Mouse (Mus musculus) layer of hippocampus, adult 9-10 months (tissue): ENCODE results near the gene Nckap5l.

Experiments
- DNase-seq: peaks from one replicate; pipeline ENCODE4 v3.0.0; 2022; ENCODE audit warnings: low spot score

Gene Nckap5l

DNA sequence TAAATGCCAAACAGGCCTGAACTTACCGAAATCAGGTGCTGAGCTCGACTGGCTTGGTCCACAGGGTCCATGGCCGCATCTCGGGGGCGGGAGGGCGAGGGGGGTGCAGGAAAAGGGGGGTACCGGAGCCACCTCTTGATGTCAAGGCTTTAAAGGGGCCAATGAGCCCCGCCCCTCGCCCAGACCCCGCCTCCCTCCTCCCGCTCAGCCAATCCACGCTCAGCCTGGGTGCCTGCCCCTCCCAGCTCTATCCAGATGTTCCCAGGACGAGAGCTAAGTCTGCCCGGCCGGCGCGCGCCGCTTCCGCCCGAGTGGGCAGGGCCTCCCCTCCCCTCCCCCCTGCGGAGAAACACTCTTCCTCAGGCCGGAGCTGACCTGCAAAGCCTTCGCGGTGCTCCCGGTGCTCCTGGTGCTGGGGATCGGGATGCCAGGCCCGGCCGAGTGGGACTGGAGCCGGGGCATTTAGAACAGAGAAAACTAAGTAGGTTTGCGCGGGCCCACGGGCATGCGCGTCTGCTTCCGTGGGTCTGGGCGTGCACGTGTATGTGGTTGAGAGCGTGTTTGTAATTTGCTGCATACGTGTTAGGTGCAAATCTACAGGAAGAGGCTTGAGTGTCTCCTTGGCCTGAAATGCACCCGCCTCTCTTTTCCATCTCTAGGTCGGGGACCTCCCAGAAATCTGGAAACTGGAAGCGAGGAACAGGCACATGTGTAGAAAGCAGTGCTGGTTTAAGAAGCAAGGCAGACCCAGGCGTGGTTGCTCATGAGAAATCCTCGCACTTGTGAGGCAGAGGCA is at the start of gene Nckap5l:
TSS of gene Nckap5l (minus strand) at position 143 of the 796 bp plus-strand sequence.
- no peak for DNase-seq

- no peak for DNase-seq
Observed at GRCm38 (mm10) chr15:99505324-99506095, 48.0 kb upstream of the Nckap5l start.

DNA sequence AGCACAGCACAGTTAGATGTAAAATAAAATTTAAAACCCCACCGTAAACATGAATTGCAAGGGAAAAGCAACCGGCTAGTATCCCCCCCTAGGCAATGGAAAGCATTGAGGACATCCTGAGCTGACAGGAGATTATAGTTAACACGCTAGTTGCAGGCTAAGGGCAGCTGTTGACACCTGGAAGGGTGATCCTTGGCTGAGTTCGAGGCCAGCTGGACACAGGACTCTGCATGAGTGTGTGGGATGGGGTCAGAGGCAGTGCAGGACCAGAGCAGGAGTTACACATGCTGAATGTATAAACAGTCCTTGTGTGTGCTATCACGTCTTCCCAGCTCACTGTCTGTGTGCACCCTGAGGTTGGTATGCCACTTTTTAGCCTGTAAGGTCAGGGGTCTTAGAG is 45.7 kb upstream of the Nckap5l start:
- no peak for DNase-seq

DNA sequence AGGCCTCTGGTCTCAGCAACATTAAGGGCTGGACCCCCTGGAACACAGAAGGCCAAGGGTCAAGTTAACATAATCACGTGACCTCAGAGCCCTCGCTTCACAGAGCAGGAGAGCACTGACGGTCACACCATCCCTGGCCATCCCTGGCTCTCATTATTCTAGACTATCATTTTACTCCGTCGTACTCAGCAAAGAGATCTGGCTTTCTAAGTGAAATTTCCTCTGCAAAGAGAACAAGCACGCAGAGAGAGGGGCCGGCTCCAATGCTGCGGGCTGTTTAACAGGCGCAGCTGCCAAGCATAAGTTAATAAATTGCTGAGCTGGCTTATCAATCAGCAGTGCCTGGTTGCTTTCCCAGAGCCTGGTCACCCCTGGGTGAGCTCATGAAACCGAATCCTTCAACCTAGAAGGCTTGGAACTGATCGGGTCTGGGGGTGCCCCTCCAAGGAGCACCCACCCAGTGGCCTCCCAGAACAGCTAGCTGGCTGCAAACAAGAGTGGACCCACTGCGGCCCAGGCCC is 44.8 kb upstream of the Nckap5l start:
- no peak for DNase-seq

DNA sequence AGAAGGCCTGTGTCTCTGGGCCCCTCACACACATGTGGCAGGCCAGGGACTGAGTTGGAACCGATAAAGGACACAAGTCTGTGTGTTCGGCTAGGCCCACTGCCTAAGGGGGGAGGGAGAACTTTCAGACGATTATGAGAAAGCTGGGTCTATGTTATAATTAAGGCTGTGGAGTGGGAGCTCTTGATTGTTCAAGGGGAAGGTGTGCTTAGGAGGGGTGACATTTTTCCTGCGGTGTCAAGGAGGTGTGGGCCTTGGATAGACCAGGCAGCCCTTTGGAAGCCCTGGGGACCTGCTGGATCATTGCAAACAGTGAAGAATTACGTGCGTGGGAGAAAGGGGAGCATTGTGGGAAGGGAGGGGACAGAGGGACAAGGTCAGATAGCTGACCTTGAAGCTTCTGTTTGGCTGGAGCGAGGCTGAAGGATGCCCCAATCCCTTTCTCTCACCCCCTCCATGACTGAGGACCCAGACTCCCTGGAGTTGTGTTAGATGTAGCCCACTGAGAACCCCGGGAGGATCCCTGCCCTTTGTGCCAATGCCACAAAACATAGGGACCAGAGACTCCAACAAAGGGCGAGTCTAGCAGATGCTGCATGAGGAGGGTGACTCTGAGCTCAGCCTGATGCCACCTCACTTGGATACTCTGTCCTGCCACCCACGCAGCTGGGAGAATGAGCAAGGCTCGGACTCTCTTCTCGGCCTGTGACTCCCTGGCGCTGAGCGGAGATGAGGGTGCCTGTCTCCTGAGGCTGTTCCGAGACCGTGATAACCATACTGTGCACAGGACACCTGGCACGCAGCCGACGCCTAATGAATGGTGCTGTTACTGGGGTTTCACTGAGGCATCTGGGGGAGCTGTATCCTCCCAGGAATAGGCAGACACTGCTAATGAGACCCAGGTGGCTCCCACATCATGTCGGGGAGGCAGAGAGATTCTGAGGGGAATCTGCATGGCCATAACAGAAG is 44.0 kb upstream of the Nckap5l start:
- peak; percentile 49 for DNase-seq

- no peak for DNase-seq
Observed at GRCm38 (mm10) chr15:99500320-99500719, 42.8 kb upstream of the Nckap5l start.

- DNase-seq: no peak
Observed at GRCm38 (mm10) chr15:99499726-99500125, 42.2 kb upstream of the Nckap5l start.

GRCm38 (mm10) chr15:99498781-99499180 is 41.2 kb upstream of the Nckap5l start:
- DNase-seq: no peak

DNA sequence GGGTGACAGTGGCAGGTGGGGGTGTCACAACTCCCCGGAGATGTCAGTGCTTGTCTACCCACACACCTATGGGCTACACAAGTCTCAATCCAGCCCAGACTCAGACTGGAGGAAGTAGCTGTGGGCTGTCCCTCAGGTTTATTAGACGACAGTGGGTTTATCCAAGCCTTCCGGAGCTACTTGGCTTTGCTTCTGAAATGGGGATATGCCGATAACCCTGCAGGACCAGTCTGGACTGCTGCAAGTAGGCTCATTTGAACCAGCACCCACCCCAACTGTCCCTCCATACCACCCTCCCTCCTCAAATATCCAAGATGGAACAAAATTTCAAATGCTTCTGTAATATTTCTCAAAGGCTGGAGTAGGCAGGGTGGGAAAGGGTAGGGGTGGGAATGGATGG is 40.8 kb upstream of the Nckap5l start:
- no peak for DNase-seq

DNA sequence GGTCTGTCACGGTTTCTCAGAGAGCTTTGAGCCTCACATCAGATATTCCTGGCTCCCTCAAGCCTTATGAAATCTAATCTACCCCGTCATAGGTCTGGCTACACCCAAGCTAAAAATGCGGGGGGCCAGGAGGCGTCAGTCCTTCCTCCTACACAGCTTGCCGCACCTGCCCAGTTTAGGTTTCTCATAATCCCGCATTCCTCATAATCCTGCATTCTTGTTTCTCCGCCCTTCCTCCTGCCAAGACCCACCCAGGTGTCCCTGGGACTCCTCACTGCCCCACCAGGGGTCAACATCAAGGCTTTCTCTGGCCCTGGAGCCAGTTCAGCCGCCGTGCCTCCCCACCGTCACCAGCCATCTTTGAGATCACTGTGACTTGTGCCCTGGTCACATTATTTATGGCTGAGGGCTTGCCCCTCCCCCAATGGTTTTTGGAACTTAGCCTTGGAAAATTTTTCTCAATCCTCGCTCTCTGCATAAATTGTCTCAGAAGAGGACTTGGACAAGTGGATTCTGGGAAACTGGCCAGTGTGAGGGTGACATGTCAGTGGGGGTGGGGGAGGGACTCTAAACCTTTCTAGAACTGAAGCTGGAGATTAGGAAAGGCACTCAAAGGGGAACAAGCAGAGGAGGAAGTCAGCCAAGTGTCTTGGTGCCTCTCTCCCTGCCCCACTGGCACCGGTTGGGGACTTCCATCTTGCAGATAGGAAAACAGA is 40.1 kb upstream of the Nckap5l start:
- DNase-seq: no peak

DNA sequence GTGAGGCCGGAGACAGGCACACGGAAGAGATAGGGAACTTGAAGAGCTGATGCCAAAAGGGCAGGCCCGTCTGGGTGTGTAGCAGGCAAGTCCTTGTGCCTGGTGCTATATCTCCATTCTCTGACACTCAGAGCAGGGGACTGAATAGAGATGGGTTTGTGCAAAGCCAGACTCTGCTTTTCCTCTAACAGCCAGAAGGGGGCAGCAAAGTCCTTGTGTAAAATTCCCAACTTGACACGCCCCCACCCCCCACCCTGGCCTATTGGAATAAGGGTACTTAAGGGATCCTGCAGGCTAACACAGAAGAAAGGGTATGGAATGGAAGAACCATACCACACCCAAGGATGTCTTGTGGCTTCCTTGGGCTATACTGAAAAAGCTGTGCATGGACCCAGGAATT is 39.5 kb upstream of the Nckap5l start:
- DNase-seq: peak; percentile 53

DNA sequence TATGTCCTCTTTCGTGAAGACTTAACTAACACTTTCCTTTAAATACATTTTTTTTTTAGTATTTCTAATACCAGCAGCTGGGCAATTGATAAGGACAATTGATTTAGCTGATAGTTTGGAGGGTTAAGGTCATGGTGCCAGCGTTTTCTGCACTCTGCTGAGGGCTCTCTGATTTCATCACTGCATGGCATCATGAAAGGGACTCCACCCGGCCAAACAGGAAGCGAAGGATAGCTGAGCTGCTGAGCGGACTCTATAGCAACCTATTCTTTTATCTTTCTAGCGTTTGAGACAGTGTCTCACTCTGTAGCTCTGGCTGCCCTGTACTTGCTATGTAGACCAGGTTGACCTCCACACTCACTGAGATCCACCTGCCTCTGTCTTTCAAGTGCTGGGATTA is 27.2 kb upstream of the Nckap5l start:
- no peak for DNase-seq

GRCm38 (mm10) chr15:99475814-99476213 is 18.3 kb upstream of the Nckap5l start:
- no peak for DNase-seq

DNA sequence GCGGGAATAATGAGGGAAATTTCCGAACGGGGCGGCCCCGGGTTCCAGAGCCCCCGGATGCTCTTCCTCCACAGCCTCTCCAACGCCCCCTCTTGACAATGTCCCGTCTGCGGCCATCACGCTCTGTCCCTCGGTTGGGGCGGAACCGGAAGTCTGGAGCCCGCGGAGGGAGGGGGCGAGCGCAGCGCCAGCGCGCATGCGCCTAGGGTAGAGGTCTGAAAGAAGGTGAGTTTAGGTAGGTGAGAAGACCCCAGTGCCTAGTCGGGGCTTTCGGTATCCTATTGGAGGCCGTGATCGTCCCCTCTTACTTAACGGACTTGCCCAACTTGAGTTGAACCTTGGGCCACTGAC is 17.0 kb upstream of the Nckap5l start, which contains the start of gene Bcdin3d:
TSS of gene Bcdin3d (minus strand) at position 155 of the 351 bp plus-strand sequence.
- DNase-seq: no peak

- DNase-seq: no peak
Observed at GRCm38 (mm10) chr15:99473801-99474575, 16.4 kb upstream of the Nckap5l start.

- no peak for DNase-seq
Observed at GRCm38 (mm10) chr15:99472972-99473371, 15.4 kb upstream of the Nckap5l start.

- no peak for DNase-seq
Observed at GRCm38 (mm10) chr15:99471677-99472063, 14.1 kb upstream of the Nckap5l start.

DNA sequence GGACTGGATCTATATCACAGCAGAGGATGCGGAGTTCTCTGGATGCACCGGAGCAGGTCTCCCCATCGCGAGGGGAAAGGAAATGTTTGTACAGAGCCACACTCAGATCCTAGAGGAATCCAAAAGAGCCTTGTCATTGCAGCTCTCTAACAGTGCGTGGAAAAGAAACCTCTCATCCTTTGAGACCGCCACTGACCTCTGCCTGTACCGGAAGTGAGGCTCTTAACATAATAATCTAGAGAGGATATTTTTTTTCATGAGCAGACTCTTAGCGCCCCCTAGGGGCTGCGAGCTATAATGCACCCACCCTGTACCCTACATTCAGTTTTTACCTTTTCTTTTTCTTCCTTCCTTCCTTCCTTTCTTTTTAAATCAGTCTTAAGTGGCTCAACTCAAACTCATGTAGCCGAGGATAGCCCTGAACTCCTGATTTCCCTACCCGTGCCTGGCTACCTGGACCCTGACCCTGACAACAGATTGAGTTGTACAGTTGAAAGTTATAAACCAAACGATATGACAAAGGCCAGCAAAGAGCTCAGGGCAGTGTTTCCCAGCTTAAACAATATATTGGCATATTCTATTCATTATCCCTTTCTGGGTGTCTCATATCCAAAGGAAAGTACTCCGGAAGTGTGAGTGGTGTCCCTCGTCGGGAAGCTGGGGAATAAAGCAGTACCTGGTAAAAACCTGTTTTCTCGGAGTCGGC is 13.6 kb upstream of the Nckap5l start:
- DNase-seq: no peak

DNA sequence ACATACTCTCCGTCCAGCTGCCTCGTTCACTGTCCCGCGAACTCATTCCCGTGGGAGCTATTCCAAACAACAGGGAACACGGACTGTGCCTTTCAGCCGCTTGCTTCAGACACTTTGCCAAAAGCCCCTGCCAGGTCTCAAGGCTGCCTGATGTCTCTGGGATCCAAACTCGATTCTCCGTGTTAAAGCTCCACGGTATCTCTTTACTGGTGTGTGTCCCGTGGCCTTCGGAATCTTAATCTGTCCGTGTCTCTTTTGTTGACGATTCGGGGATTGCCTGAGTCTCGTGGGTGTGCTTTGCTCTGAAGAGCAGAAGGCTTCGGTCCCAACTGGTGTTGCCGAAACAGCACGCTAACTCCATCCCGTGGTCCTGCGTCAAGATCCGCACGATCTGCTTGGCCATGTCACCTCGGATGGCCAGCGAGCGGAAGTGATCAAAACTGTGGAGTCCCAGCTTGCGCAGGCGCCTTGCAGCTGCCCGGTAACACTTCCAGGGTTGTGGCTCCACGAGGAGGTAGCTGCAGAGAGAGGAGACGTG is 12.7 kb upstream of the Nckap5l start:
- DNase-seq: no peak

DNA sequence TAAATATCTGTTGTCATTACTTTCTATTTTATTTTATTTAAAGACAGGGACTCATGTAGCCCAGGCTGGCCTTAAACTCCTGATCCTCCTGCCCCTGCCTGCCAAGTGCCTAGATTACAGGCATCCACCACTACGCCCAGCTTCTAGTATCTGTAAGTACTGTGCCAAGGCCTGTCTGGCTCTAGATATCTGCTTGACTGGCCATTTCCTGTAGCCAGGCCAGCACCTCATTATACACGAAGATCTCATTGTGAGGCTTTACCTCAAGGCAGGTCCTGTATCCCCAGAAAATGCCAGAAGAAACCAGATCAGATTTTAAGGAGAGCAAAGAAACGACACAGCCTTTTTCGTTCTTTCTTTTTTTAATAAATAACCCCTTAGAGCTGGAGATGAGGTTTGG is 12.2 kb upstream of the Nckap5l start:
- no peak for DNase-seq
